Mouse (Mus musculus): ENCODE data around the gene Cd81. TPM values are rescaled to one million over a fixed set of nuclear protein-coding genes. Genes with fewer than 3 reads are reported as not detected.

Gene Cd81
- polyA plus RNA-seq, 1 experiment from 2014 or later = 257 TPM

DNA sequence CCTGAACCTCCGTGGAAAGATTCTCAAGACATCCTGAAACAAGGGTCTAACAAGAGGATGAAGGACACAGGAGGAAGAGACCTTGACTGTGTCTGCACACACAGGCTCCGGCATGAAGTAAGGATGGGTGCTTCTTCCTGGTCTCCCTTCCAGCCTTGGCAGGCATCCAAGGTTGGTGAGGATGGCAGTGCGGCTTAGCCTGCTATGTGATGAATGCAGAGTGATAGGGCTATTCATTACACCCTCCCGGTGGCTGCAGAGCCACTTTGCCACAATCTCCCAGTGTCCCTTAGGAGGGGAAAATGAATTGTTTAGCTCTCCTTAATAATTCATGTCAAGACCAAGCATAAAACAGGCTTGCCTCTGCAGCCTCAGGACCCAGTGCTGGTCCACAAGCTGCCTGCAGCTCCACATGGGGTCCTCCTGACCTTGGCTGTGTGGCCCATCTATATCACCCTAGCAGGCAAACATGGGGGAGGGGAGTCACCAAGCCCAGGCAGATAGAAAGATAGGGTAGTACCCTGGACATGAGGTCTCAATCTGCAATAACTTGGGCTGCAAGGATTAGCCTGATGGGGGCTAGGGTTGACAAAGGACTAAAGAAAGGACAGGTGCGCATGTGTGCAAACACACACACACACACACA, 40.2 kb upstream of the Cd81 start:
- 60% methylated on average over 5 of the region's 5 CpGs for WGBS
- Histone ChIP-seq H3K9ac (replicated peaks) (no peak overlapping the region), H3K4me2 (replicated peaks) (no peak overlapping the region), H3K9me3 (no peaks in the 10 kb centered on the region), H3K36me3 (no peaks in the 10 kb centered on the region), H3K4me1 (replicated peaks) (peaks cover 48% of the 10 kb centered on the region), H3K27ac (no peak overlapping the region), H3K27me3 (no peaks in the 10 kb centered on the region), H3K4me3 (replicated peaks) (no peak overlapping the region)
- ATAC-seq = peak; percentile 25; the same call in 1 of the 2 replicates

- no peaks in the 10 kb centered on the region for H3K36me3 ChIP-seq
- WGBS = 74% methylated on average over 8 of the region's 8 CpGs
- H3K9me3 ChIP-seq = no peaks in the 10 kb centered on the region
- H3K9ac ChIP-seq (replicated peaks) = no peak overlapping the region
- no peak overlapping the region for H3K27ac ChIP-seq
- H3K4me1 ChIP-seq (replicated peaks) = peaks cover 38% of the 10 kb centered on the region
- no peak overlapping the region for H3K4me2 ChIP-seq (replicated peaks)
- H3K27me3 ChIP-seq = no peaks in the 10 kb centered on the region
- H3K4me3 ChIP-seq (replicated peaks) = no peak overlapping the region
- ATAC-seq = no peak
Observed at GRCm38 (mm10) chr7:143013420-143014178, 38.9 kb upstream of the Cd81 start.

DNA sequence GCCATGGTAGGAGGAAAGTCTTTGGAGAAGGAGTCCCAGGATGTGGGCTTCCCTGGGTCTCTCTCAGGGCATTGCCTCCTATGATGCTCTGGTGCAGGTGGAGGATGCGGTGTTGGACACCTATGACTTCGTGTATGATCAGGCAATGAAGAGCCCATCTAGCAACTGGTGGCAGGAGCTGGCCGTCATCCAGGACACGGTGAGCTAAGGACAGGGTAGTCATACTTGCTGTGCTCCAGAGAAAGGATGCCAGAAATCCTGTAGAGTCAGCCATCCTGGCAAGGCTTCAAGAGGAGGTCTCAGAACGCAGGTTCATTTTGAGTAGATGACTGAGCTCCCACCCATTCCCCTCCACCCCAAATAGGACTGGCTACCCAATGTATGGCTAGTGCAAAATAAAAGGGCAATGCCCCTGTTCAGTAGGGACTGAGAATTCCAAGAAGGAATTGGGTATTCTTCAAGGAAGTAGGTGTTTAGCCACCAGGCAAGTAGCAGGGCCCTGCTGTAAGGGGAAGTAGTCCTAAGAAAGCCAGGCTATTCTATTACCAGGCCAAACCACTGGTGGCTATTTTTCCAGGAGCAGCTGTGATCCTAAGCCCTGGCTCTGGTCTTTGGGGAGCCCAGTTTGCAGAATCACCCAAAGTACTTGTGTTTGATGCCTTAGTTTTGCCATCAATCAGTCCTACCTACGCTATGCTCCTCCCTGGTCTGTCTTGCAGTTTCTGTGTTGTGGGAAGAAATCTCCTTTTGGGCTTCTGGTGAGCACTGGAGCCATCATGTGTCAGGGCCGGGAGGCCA, 37.5 kb upstream of the Cd81 start:
- Histone ChIP-seq H3K36me3 (no peaks in the 10 kb centered on the region), H3K4me1 (replicated peaks) (peaks cover 38% of the 10 kb centered on the region), H3K27me3 (no peaks in the 10 kb centered on the region), H3K4me3 (replicated peaks) (no peak overlapping the region), H3K9ac (replicated peaks) (no peak overlapping the region), H3K4me2 (replicated peaks) (no peak overlapping the region), H3K27ac (no peak overlapping the region), H3K9me3 (no peaks in the 10 kb centered on the region)
- WGBS = 88% methylated on average over 7 of the region's 7 CpGs
- no peak for ATAC-seq

- 0 out of 2 replicates have a peak overlapping the region, but pooled peaks have one; percentile 7 for H3K27ac ChIP-seq
- H3K9ac ChIP-seq (replicated peaks) = no peak overlapping the region
- H3K36me3 ChIP-seq = no peaks in the 10 kb centered on the region
- peaks cover 38% of the 10 kb centered on the region for H3K4me1 ChIP-seq (replicated peaks)
- no peaks in the 10 kb centered on the region for H3K9me3 ChIP-seq
- no peaks in the 10 kb centered on the region for H3K27me3 ChIP-seq
- no peak overlapping the region for H3K4me3 ChIP-seq (replicated peaks)
- H3K4me2 ChIP-seq (replicated peaks) = no peak overlapping the region
- WGBS = 0% methylated on average over 1 of the region's 1 CpGs
- peak; percentile 25; the same call in 1 of the 2 replicates for ATAC-seq
Observed at GRCm38 (mm10) chr7:143015755-143016423, 36.6 kb upstream of the Cd81 start.

DNA sequence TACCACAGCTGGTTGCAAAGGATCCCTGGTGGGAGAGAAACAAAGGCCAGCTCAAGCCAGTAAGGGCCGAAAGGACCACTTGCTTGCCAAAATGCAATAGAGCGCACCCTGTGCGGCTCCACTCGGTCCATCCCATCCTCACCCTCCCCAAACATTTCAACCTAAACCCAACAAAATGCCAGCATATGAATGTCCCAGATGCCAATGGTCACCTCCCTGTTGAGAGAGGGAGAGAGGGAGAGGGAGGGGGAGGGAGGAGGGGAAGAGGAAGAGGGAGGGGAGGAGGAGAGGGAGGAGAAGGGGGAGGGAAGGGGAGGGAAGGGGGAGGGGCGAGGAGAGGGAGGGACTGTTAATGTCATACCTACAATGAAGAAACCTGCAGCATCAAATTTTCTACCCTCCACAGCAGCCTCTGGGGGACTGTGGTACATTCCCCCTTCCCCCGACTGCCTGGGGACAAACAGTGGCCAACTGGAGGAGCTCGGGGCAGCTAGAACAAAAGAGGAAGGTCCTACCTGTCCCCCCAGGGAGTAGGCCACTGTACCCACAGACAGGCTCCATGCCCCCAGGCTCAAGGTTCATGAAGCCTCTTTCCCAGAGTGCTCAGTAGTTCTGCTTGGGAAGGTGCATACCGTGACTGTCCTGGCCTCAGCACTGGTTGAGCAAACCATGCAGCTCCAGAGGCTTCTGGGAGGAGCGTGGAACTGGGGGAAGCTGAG, 36.0 kb upstream of the Cd81 start:
- Histone ChIP-seq H3K36me3 (no peaks in the 10 kb centered on the region), H3K4me3 (replicated peaks) (no peak overlapping the region), H3K4me1 (replicated peaks) (peaks cover 38% of the 10 kb centered on the region), H3K9ac (replicated peaks) (no peak overlapping the region), H3K27ac (0 out of 2 replicates have a peak overlapping the region, but pooled peaks have one; percentile 7), H3K9me3 (no peaks in the 10 kb centered on the region), H3K27me3 (no peaks in the 10 kb centered on the region), H3K4me2 (replicated peaks) (no peak overlapping the region)
- ATAC-seq = 0 out of 2 replicates have a peak, but pooled peaks have one; percentile 2
- WGBS = 55% methylated on average over 9 of the region's 9 CpGs

DNA sequence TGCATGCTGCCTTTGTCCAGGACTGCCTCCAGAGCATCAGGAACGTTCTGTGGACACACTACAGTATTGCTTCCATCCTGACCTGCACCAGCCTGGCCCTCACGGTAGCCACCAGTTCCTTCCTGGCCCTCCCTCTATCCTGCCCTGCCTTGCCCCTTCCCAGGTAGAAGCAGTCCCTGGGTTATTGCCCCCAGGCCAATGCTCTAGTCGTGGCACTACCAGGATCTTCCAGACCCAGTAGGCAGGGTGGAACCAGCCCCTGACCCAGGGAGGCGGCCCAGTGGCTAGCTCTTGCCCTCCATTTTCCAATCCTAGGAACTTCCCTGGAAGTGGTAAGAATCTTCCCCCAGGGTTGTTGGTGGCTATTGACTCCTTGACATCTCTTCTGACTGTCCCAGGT, 35.4 kb upstream of the Cd81 start:
- peaks cover 35% of the 10 kb centered on the region for H3K4me1 ChIP-seq (replicated peaks)
- H3K4me3 ChIP-seq (replicated peaks) = no peak overlapping the region
- WGBS = 71% methylated on average over 4 of the region's 4 CpGs
- no peak overlapping the region for H3K27ac ChIP-seq
- no peak overlapping the region for H3K9ac ChIP-seq (replicated peaks)
- no peaks in the 10 kb centered on the region for H3K27me3 ChIP-seq
- ATAC-seq = no peak
- no peaks in the 10 kb centered on the region for H3K36me3 ChIP-seq
- H3K9me3 ChIP-seq = no peaks in the 10 kb centered on the region
- no peak overlapping the region for H3K4me2 ChIP-seq (replicated peaks)

DNA sequence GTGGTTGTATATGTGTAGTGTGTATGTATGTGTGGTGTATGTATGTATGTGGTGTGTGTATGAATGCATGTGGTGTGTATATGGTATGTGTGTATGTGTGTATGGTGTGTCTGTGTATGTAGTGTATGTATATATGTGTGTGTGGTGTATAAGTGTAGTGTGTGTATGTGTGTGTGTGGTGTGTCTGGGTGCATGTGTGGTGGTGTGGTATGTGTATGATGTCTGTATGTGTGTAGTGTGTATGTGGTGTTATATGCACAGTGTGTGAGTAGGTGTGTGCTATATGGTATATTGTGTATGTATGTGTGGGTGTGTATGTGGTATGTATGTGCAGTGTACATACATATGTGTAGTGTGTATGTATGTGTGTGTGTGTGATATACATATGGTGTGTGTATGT, 32.5 kb upstream of the Cd81 start:
- no peak for ATAC-seq
- Histone ChIP-seq H3K27me3 (no peaks in the 10 kb centered on the region), H3K9ac (replicated peaks) (no peak overlapping the region), H3K27ac (no peak overlapping the region), H3K4me2 (replicated peaks) (no peak overlapping the region), H3K9me3 (no peaks in the 10 kb centered on the region), H3K4me3 (replicated peaks) (no peak overlapping the region), H3K4me1 (replicated peaks) (peaks cover 17% of the 10 kb centered on the region), H3K36me3 (peaks cover 3% of the 10 kb centered on the region)

- no peaks in the 10 kb centered on the region for H3K27me3 ChIP-seq
- no peak overlapping the region for H3K9ac ChIP-seq (replicated peaks)
- H3K4me2 ChIP-seq (replicated peaks) = no peak overlapping the region
- peaks cover 11% of the 10 kb centered on the region for H3K4me1 ChIP-seq (replicated peaks)
- no peak overlapping the region for H3K27ac ChIP-seq
- H3K9me3 ChIP-seq = no peaks in the 10 kb centered on the region
- H3K36me3 ChIP-seq = peaks cover 5% of the 10 kb centered on the region
- H3K4me3 ChIP-seq (replicated peaks) = no peak overlapping the region
- ATAC-seq = no peak
- WGBS = 80% methylated on average over 3 of the region's 3 CpGs
Observed at GRCm38 (mm10) chr7:143020764-143021163, 31.8 kb upstream of the Cd81 start.

DNA sequence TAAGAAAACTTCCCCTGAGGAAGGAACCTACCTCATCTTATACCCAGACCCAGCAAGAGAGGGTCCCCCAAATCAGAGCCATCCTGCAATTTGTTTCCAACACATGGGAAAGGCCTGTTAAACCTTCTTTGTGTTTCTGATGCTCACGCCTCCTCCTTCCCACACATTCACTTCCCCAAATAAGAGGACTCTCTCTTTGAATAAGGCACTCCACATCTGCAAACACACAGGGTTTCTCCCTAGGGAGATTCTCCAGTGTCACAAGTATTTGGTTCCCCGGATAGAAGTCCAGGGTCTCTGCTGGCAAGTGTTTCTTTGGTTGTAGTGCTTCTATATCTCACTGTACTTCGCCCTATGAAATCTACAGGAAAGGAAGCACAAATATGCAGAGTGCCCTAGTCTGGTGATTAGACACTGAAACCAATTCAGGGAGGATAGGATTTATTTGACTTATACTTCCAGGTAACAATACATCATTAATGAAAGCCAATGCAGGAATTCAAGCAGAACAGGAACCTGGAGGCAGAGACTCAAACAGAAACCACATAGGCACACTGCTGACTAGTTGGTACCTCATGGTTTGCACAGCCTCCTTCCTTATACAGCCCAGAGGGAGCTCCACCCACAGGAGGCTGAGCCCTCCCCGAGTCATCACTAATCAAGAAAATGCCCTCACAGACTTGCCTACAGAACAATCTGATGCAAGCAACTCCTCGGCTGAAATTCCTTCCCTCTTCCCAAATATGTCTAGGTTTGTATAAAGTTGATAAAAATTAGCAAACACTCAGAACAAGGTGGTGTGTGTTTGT, 31.0 kb upstream of the Cd81 start:
- Histone ChIP-seq H3K4me3 (replicated peaks) (no peak overlapping the region), H3K9me3 (no peaks in the 10 kb centered on the region), H3K27me3 (no peaks in the 10 kb centered on the region), H3K4me2 (replicated peaks) (no peak overlapping the region), H3K27ac (no peak overlapping the region), H3K36me3 (peaks cover 5% of the 10 kb centered on the region), H3K4me1 (replicated peaks) (peaks cover 4% of the 10 kb centered on the region; the same call in 1 of the 2 replicates), H3K9ac (replicated peaks) (no peak overlapping the region)
- WGBS = 75% methylated on average over 5 of the region's 5 CpGs
- no peak for ATAC-seq

- no peak overlapping the region for H3K4me2 ChIP-seq (replicated peaks)
- ATAC-seq = no peak
Observed at GRCm38 (mm10) chr7:143023499-143023898, 29.0 kb upstream of the Cd81 start.

DNA sequence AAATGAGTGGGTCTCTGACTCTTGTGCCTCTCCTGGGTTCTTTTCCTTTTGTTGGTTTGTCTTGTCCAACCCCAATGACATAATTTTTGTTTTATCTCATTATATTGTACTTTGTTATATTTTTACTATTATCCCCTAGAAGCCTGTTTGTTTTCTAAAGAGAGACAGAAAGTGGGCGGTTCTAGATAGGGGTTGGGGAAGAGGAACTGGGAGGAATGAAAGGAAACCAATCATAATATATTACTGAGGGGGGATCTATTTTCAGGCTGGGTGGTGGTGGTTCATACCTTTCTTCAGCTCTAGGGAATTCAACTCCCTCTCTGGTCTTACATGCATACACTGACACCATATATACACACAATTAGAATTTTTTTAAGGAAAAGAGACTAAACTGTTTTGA, 28.2 kb upstream of the Cd81 start:
- H3K9me3 ChIP-seq = no peaks in the 10 kb centered on the region
- no peak overlapping the region for H3K9ac ChIP-seq (replicated peaks)
- no peak for ATAC-seq
- no peaks in the 10 kb centered on the region for H3K27me3 ChIP-seq
- H3K4me2 ChIP-seq (replicated peaks) = no peak overlapping the region
- no peak overlapping the region for H3K4me3 ChIP-seq (replicated peaks)
- 93% methylated on average over 1 of the region's 1 CpGs for WGBS
- H3K27ac ChIP-seq = no peak overlapping the region
- H3K36me3 ChIP-seq = peaks cover 5% of the 10 kb centered on the region
- no peaks in the 10 kb centered on the region for H3K4me1 ChIP-seq (replicated peaks)

More at GRCm38 (mm10) chr7:143023499-143023898, 29.0 kb upstream of the Cd81 start:
- no peaks in the 10 kb centered on the region for H3K9me3 ChIP-seq
- no peaks in the 10 kb centered on the region for H3K4me1 ChIP-seq (replicated peaks)
- no peak overlapping the region for H3K27ac ChIP-seq
- peaks cover 5% of the 10 kb centered on the region for H3K36me3 ChIP-seq
- WGBS = 94% methylated on average over 2 of the region's 2 CpGs
- H3K9ac ChIP-seq (replicated peaks) = no peak overlapping the region
- H3K27me3 ChIP-seq = no peaks in the 10 kb centered on the region
- no peak overlapping the region for H3K4me3 ChIP-seq (replicated peaks)
